Mouse (Mus musculus) heart, postnatal 0 days (tissue): Measurements from ENCODE around the gene Tgfbr2.

Experiments
- CTCF ChIP-seq: IDR thresholded peaks from 2 replicates; pipeline ENCODE4 v1.5.1; 2016; ENCODE audit warnings: antibody characterized with exemption, control low read depth, low read depth
- EP300 ChIP-seq: IDR thresholded peaks from 2 replicates; pipeline ENCODE4 v1.6.1; 2016; ENCODE audit warnings: antibody characterized with exemption, low read depth

GRCm38 (mm10) chr9:116178151-116178550, 3.0 kb upstream of the Tgfbr2 start:
- TF ChIP-seq CTCF (no peak), EP300 (no peak)
